Mouse (Mus musculus): ENCODE results near the gene Fat2.

The Fat2 gene

DNA sequence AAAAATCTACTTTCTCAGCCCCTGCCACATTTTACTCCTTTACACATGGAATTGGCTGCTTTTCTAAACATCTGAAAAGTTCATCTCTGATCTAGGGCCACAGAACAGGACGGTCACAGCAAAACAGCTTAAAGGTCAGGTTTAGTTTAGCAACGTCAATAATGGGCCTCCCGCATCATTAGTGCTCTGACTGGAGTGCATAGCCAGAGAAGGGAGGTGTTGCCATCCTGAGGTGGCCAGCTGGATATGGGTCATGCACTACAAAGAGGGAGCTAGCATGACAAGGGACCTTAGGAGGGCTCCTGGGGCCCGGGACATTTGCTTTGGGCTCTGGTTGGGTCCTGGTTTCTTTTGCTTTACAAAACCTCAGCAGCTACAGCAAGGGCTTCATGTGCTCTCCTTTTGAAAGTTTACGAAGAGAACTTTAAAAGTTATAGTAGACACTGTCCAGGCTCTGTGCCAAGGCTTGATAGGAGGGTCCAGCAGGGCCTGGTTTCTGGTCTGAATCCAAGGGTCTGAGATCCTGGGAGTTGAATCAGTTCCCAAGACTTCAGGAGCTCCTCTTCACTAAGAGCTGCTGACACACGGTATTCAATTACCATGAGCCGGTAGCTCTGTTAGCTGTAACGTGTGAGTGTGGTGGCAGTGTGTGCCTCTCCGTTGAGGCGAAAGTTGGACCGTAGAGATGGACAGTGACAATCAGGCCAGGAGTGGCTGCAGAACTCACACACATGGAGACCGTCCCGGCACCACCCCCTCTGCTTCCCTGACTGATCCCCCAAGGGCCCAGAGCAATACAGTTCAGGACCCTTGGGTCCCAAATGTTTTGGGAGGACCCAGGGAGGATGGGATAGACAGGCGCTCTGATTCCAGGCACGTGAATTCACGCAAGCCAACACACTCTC, 6.2 kb downstream of the Fat2 start:
- DNase-seq (ENCODE audit: low read depth, low spot score) = no peak

DNA sequence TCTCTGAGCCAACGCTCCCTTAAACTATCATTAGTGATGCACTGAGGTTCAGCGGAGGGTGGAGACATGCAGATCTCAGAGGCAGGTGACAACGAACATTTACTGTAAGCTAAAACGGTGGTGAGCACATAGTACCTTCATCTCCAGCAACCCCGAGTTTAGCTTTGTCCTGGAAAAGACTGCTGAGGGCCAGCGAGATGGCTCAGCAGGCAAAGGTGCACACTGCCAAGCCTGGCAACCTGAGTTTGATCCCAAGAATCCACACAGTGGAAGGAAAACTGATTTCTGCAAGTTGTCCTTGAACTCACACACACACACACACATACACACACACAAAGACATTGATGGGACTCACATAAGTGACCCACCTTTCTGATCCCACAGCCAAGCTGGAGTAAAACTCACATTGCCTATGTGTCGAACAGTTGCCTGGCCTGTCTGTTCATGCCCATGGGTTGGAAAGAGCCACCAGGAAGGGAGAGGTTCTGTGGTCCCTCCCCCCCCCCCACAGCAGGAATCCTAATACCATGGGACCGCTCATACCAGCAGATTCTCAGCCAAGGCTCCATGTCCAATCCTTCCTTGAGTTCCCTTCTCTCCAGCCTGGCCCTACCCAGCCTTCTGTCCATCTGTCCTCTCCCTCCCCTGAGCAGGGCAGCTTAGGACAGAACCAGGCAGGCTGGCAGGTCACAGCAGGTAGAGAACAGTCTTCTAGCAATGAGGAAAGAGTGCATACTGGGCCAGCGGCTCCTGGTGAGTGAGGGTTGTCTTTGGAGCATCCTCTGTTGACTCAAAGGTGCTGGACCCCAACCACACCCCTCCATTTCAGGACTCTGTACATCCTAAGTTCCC, 8.6 kb downstream of the Fat2 start:
- DNase-seq (ENCODE audit: low read depth, low spot score) = no peak

- DNase-seq (ENCODE audit: low read depth, low spot score) = no peak
Observed at GRCm38 (mm10) chr11:55327111-55327510, 9.3 kb downstream of the Fat2 start.

DNA sequence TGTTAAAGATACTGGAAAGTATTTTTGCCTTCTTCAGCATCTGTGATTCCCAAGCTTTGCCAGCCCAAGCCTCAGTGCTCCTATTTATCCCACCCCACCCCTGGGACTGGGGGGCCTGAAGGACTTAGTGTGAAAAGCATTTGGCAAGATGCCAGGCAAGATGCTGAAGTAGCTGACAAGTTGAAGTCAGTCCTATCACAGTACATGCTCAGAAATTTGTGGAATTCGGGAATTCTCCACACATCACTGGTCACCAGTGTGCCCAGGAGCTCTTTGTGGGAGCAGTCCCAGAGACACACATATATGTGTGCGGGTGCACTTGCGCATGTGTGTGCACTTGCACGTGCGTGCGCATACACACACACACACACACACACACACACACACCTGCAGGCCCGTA, 10.2 kb downstream of the Fat2 start:
- DNase-seq (ENCODE audit: low read depth, low spot score) = no peak

DNA sequence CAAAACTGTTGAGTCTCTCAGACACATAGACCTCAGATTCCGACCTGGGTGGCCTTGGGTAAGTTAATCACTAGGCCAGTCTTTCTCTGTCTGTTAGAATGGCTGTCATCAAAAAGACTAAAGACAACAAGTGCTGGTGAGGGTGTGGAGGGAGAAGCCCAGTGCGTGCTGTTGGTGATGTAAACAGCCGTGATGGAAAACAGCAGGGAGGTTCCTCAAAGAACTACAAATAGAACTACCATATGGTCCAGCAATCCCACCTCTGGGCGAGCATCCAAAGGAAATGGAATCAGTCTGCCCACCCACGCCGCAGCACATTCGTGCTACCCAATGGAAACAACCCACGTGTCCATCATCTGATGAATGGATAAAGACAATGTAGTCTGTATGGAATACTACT, 12.5 kb downstream of the Fat2 start:
- DNase-seq (ENCODE audit: low read depth, low spot score) = no peak

GRCm38 (mm10) chr11:55320990-55321389, 15.4 kb downstream of the Fat2 start:
- no peak for DNase-seq (ENCODE audit: low read depth, low spot score)

DNA sequence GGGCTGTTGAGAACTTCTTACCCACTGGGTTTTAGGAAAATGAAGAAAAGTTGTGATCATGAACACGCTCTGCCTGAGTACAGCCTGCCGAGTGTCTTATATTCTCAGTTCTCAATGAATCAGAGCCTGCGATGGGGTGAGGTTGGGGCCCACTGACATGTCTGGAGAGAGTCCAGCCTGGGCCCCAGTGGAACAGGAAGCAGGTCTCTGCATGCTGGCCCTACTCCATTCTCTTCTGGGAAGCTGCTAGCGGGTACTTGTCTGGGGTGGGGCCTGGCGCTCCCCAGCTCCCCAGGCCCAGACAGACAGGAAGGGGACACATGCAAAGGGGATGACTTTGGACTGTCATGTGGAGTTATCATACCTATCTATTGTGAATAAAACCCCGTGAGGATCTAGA, 20.4 kb downstream of the Fat2 start:
- DNase-seq (ENCODE audit: low read depth, low spot score) = no peak

DNA sequence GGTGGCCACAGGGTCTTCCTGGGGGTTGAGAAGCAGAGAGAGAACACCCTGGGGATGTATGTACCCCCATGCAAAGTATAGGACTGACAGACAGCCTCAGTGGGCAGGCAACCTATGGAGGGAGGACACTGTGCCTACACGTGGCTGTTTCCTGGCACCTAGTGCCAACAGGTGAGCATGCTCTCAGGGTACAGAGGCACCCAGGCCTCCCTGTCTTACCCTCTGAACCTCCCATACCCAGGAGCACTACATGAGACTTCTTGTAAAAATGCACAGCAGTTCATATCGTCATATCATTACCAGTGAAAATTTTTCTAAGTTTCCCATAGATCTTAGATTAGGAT, 21.7 kb downstream of the Fat2 start:
- no peak for DNase-seq (ENCODE audit: low read depth, low spot score)

DNA sequence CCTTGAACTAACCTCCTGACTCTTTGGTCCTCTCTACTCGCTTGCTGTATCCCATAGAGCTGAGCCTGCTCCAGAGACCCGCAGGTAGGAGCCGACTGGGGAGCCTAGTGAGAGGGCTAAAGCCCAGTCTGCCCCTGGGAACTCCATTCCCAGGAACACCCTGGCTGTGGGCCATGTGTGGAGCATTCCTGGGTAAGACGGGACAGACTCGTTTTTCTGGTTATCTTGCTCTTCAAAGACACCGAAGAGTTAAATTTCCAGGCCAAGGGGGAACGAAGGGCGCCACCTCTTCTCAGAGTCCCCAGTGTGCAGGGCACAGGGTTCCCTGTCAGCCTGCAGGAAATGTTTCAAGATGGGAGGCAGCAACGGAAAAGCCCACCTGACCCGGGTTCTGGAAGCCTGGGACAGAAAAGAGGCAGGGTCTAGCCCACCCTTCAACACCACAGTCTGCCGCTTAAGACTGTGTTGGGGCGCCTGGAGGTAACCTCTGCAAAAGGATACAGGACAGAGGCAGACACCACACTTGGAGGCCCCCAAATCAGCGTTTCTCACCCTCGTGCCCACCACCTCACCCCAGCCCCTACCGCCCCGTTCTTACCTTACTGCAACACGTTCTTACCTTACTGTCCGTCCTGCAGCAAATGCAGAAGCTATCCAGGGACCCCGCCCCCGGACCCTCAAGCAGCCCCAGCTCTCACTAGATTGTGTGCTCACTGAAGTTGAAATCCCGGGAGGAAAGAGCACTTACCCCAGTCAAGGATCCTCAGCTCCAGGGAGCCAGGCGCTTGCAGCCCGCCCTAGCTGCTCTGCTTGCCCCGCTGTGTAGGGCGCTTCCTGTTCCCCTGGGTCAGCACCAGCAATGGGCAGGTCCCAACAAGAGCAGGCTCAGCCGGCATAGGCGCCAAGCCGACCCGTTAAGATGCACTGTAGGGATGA, 22.3 kb downstream of the Fat2 start:
- DNase-seq (ENCODE audit: low read depth, low spot score) = no peak

DNA sequence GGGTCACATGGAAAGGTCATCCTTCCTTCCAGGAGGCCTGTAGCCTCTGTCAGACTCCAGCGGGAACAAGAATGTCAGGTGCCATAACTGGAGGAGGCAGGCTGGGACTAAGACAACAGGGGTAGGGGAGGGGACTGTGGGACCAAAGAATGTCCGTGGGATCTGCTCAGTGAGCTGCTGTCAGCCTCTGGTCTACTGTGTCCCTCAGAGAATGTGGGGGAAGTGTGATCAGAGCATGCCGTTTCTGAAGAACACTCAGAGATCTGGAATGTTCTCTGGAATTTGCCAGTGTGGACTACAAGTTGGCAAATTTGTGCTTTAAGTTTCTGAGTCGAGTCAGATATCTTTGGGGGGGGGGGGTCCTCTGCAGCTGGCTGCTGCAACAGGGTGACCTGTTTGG, 34.0 kb downstream of the Fat2 start:
- no peak for DNase-seq (ENCODE audit: low read depth, low spot score)

DNA sequence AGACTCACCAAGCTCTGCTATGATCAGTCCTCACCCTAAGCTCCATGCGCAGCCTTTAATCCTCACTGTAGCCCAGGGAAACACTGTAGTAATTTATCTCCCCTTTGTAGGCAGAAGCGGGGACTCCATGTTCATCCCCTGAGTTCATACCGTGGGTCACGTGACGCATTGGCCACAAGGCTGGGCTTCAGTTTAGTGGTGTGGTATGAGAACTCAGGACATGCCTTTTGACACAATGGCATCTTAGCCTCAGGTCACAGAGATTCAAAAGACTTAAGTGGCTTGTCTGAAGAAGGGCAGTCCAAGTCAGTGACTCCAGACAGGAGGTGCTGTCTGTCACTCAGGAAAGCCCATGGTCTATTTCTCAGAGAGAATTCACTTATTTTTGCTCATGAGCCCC, 43.2 kb downstream of the Fat2 start:
- no peak for DNase-seq (ENCODE audit: low read depth, low spot score)

- DNase-seq (ENCODE audit: low read depth, low spot score) = no peak
Observed at GRCm38 (mm10) chr11:55291901-55292300, 44.5 kb downstream of the Fat2 start.

- DNase-seq (ENCODE audit: low read depth, low spot score) = no peak
Observed at GRCm38 (mm10) chr11:55289851-55290391, 46.4 kb downstream of the Fat2 start.

DNA sequence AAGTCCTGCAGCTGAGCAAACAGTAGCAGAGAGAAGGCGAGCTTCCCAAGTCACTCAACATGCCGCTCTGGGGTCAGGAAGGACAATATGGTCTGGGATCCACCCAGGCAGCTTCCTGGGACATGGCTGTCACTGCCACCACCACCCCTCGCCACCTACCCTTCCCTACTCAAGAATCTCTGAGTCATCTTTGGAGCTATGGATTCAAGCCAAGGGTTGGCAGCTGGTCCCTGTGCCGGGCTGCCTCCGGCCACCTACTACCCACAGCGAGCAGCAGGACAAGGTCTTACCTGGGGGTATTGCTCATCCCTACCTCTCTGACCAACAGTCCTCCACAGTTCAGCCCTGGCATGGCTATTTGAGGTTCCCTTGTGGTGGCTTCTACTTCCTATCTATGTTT, 61.6 kb downstream of the Fat2 start:
- DNase-seq (ENCODE audit: low read depth, low spot score) = no peak

GRCm38 (mm10) chr11:55268580-55268979, 67.8 kb downstream of the Fat2 start:
- no peak for DNase-seq (ENCODE audit: low read depth, low spot score)

DNA sequence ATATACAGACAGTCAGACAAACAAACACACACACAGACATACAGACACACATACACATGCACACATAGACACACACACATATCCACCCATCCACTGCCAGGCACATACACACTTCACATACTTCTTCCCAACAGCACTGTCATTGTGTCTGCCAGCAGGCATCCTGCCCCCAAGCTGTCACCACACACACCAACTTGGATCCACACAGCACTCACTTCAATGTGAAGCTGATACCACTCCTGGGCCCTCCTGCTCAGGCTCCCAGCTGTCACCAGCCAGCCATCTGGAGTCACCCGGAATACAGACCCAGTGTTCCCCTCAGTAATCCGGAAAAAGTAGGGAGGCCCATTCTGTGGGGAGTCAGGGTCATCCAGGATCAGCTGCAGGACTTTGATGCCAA, 70.7 kb downstream of the Fat2 start:
- DNase-seq (ENCODE audit: low read depth, low spot score) = no peak

- no peak for DNase-seq (ENCODE audit: low read depth, low spot score)
Observed at GRCm38 (mm10) chr11:55264318-55264717, 72.0 kb downstream of the Fat2 start.

DNA sequence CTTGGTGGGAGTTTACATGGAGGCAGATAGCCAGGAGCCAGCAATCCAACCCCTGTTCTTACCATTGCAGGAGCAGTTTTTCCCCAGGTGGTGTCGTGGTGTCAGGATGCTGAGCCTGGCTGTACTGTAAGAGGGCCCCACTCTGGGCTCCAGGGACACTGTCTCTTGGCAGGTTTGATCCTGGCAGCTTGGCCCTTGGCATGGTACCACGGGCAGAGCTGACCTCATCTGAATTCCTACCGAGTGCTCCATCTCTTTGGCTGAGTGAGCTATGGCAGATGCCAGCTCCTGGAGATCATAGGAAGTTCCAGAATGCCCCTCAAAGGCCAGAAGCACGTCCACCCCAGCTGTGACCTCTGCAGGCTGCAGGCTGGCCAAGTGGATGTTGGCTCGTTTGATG, 74.4 kb downstream of the Fat2 start:
- no peak for DNase-seq (ENCODE audit: low read depth, low spot score)

GRCm38 (mm10) chr11:55261105-55261504, 75.3 kb downstream of the Fat2 start:
- DNase-seq (ENCODE audit: low read depth, low spot score) = no peak

GRCm38 (mm10) chr11:55253391-55253790, 83.0 kb downstream of the Fat2 start:
- DNase-seq (ENCODE audit: low read depth, low spot score) = no peak

- DNase-seq (ENCODE audit: low read depth, low spot score) = no peak
Observed at GRCm38 (mm10) chr11:55250527-55250926, 85.8 kb downstream of the Fat2 start.
